Mouse (Mus musculus) liver, embryonic 13.5 days (tissue): ENCODE results near the gene Kif27. TPM values are rescaled to one million over a fixed set of nuclear protein-coding genes. Genes with fewer than 3 reads are reported as not detected.

ENCODE experiments used
- ATAC-seq: fragments of 200-750 bp; cut with Nextera tagmentation; 2 replicates; pipeline ENCODE4 v1.8.0; 2017; ENCODE audit warnings: low read depth, mild to moderate bottlenecking, moderate number of reproducible peaks, moderate library complexity
- DNase-seq: peaks from one replicate; pipeline ENCODE4 v3.0.0; 2022
- H3K27ac ChIP-seq: fragments of 300-500 bp; sonication (generic); 2 replicates; pipeline ENCODE4 v1.5.1; 2015; ENCODE audit warnings: moderate library complexity, mild to moderate bottlenecking, inconsistent platforms
- H3K27me3 ChIP-seq: fragments of 300-500 bp; sonication (generic); 2 replicates; pipeline ENCODE4 v1.6.1; 2015; ENCODE audit warnings: mild to moderate bottlenecking, inconsistent platforms
- H3K36me3 ChIP-seq: fragments of 300-500 bp; sonication (generic); 2 replicates; pipeline ENCODE4 v1.6.1; 2015; ENCODE audit warnings: mild to moderate bottlenecking, inconsistent platforms
- H3K4me1 ChIP-seq: fragments of 300-500 bp; sonication (generic); replicated peaks from 2 replicates; pipeline ENCODE4 v1.6.1; 2015; ENCODE audit warnings: inconsistent platforms
- H3K4me2 ChIP-seq: fragments of 300-500 bp; sonication (generic); 2 replicates; pipeline ENCODE4 v1.6.1; 2015; ENCODE audit warnings: inconsistent platforms, mild to moderate bottlenecking, moderate library complexity
- H3K4me3 ChIP-seq: fragments of 300-500 bp; sonication (generic); replicated peaks from 2 replicates; pipeline ENCODE4 v1.5.1; 2015; ENCODE audit warnings: mild to moderate bottlenecking, inconsistent platforms
- H3K9ac ChIP-seq: fragments of 300-500 bp; sonication (generic); 2 replicates; pipeline ENCODE4 v1.6.1; 2015; ENCODE audit warnings: mild to moderate bottlenecking, inconsistent platforms
- H3K9me3 ChIP-seq: fragments of 300-500 bp; sonication (generic); replicated peaks from 2 replicates; pipeline ENCODE4 v1.6.1; 2016; ENCODE audit warnings: inconsistent platforms
- WGBS: fragments of 180-500 bp; shearing (Covaris S2); methylation state at CpG from one replicate; pipeline ENCODE4 v1.1.7; 2015; ENCODE audit not compliant: insufficient replicate concordance; 5-methylcytosine and 5-hydroxymethylcytosine counted together
- polyA plus RNA-seq: library from polyadenylated mRNA; unstranded; fragments of >200 nt; fragmentation: Nextera tagmentation; extraction: Ambion mirVana; gene quantifications from 2 replicates; pipeline ENCODE4 v1.2.1, GENCODE M21; 2015

The Kif27 gene
- polyA plus RNA-seq, 1 experiment from 2014 or later = 0.12 TPM

DNA sequence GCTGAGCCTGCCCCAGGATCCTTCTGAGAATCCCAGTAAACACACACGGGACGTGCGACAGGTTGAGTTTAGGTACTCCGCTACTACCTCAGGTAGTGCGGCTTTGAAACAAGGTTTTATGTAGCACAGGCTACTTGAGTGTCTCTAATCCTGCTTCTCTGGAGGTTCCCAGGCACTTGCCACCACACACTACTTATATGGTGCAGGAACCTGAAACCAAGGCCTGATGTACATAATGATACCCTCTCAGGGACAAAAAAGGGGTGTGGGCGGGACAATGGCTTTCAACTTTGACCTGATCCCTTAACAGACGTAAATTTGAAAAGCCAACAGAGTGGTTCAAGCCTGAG is 357 bp upstream of the Kif27 start:
- Histone ChIP-seq H3K4me3 (peak overlapping the region; percentile 69), H3K9me3 (no peaks in the 10 kb centered on the region), H3K27ac (no peak overlapping the region; the same call in 1 of the 2 replicates), H3K4me1 (peaks cover 12% of the 10 kb centered on the region), H3K27me3 (peaks cover 20% of the 10 kb centered on the region), H3K9ac (peak overlapping the region; percentile 42; the same call in 1 of the 2 replicates), H3K36me3 (no peaks in the 10 kb centered on the region), H3K4me2 (peak overlapping the region; percentile 98)
- ATAC-seq = peak; percentile 61
- DNase-seq = no peak
- WGBS = 12% methylated on average over 7 of the region's 7 CpGs

DNA sequence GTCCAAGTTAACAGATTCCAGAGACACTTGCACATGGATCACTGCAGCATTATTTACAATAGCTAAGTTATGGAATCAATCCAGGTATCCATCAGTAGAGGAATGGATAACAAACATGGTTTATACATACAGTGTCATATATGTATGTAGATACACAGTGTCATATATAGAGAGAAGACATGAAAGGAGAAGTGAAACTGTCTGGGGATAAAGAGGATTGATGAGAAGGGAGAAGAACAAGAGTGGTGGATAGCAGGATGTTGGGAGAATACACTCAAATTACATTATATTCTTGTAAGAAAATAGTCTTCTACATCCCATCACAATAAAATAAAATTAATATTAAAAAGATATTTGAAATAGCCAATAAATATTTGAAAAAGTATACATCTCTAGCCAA is 5.9 kb downstream of the Kif27 start:
- H3K4me2 ChIP-seq = no peak overlapping the region
- H3K4me1 ChIP-seq = no peaks in the 10 kb centered on the region
- H3K36me3 ChIP-seq = no peaks in the 10 kb centered on the region
- no peak overlapping the region for H3K9ac ChIP-seq
- H3K4me3 ChIP-seq = no peak overlapping the region
- H3K27me3 ChIP-seq = peaks cover 14% of the 10 kb centered on the region
- ATAC-seq (no peak), DNase-seq (no peak)
- H3K9me3 ChIP-seq = no peaks in the 10 kb centered on the region
- no peak overlapping the region for H3K27ac ChIP-seq

DNA sequence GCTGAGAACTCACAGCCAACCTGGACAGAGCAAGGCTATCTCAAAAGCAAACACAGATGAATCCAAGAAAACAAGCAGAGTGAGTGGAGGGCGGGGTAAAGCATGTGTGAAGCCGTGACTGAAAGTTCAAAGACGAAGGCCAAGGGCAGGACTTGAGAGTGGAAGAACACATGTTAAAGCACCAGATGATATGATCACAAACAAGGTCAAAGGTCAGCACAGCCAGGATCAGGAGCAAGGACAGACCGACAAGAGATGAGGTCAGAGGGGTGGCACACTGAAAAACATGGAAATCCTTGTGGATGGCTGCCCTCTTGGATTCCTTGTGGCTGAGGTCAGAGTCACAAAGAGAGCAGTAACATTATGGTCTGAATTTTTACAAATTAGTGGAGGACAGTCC is 8.3 kb downstream of the Kif27 start:
- Histone ChIP-seq H3K4me2 (no peak overlapping the region), H3K27me3 (no peaks in the 10 kb centered on the region), H3K4me3 (no peak overlapping the region), H3K4me1 (no peaks in the 10 kb centered on the region), H3K9ac (no peak overlapping the region), H3K9me3 (no peaks in the 10 kb centered on the region), H3K27ac (no peak overlapping the region), H3K36me3 (no peaks in the 10 kb centered on the region)
- ATAC-seq (no peak), DNase-seq (no peak)
- WGBS = 49% methylated on average over 4 of the region's 4 CpGs

DNA sequence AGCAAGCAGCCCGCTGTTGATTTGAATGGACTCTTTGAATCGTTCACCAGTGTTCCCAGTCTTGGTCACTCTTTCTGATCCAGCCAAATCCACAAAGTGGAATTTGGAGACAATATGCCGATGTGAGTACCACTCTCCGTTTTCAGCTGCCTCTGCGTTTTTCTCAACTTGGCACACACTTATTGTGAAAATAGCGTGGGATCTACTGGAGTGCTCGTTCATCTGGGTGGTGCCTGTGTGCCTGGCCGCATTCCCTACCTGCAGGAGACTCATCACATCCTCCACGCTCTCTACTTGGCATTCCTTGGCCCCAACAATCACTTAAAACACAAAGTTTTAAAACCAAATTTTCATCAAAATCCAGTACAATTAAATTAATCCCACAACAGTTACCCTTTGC is 14.4 kb downstream of the Kif27 start:
- ATAC-seq = no peak
- DNase-seq = no peak
- Histone ChIP-seq H3K4me3 (no peak overlapping the region), H3K27ac (no peak overlapping the region), H3K4me1 (no peaks in the 10 kb centered on the region), H3K27me3 (no peaks in the 10 kb centered on the region), H3K9me3 (no peaks in the 10 kb centered on the region), H3K9ac (no peak overlapping the region), H3K36me3 (no peaks in the 10 kb centered on the region), H3K4me2 (no peak overlapping the region)
- WGBS = 70% methylated on average over 9 of the region's 9 CpGs

DNA sequence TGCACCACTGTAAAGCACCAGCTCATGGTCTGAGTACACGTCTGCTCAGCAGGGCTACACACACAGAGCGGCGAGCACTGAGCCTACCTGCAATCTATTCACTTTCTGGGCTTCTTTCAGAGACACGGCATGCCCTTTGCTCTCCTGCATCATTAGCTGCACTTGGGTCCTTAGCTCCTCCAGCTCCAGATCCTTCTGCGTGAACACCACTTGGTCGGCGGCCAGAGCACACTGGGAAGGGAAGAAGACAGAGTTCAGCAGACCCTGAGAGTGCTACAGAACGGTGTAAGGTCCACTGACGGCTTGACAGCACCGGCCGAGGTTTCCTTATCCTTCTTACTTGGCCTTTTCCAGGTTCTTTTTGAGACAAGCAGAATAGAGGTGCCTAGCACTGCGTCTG is 21.5 kb downstream of the Kif27 start:
- Histone ChIP-seq H3K36me3 (no peaks in the 10 kb centered on the region), H3K4me1 (no peaks in the 10 kb centered on the region), H3K9ac (no peak overlapping the region), H3K4me3 (no peak overlapping the region), H3K9me3 (no peaks in the 10 kb centered on the region), H3K4me2 (no peak overlapping the region), H3K27ac (no peak overlapping the region), H3K27me3 (no peaks in the 10 kb centered on the region)
- DNase-seq = no peak
- ATAC-seq = no peak
- 71% methylated on average over 12 of the region's 12 CpGs for WGBS

DNA sequence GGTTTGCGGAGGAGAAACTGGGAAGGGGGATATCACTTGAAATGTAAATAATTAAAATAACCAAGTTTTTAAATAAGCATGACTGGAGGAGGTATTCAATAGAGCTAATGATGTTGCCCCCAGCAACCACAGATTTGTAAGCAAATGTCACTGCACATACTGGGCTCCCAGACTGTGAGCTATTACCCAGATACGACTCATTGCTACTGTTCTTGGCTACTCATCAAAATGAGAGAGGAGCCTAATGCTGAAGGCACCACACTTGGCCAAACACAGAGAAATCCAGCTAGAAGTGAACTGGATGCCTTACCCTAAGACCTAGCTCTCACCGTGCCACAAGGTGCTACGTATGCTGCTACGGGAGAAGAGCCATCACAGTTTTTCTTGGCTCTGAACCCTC is 24.8 kb downstream of the Kif27 start:
- 81% methylated on average over 5 of the region's 5 CpGs for WGBS
- ATAC-seq (no peak), DNase-seq (no peak)
- H3K9me3 ChIP-seq = no peaks in the 10 kb centered on the region
- no peaks in the 10 kb centered on the region for H3K4me1 ChIP-seq
- no peak overlapping the region for H3K9ac ChIP-seq
- no peak overlapping the region for H3K4me2 ChIP-seq
- no peak overlapping the region for H3K27ac ChIP-seq
- no peak overlapping the region for H3K4me3 ChIP-seq
- no peaks in the 10 kb centered on the region for H3K36me3 ChIP-seq
- no peaks in the 10 kb centered on the region for H3K27me3 ChIP-seq

DNA sequence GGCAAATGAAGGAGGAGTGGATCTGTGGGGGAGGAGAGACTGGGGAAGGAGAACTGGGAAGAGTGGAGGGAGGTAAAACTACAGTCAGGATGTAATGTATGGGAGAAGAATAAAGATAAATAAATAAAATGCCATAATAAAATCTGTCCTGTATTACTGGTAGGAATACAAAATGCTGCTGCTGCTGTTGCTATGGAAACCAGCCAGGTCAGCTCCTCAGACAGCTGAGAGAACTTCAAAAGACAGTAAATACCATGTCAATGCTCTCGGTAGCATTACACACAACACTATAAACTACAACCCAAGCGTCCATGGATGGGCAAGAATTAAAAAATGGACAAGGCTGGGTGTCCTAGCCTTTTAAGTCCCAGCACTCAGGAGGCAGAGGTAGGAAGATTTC is 41.2 kb downstream of the Kif27 start:
- no peaks in the 10 kb centered on the region for H3K36me3 ChIP-seq
- H3K9me3 ChIP-seq = no peaks in the 10 kb centered on the region
- H3K27me3 ChIP-seq = no peaks in the 10 kb centered on the region
- H3K9ac ChIP-seq = no peak overlapping the region
- ATAC-seq (no peak), DNase-seq (no peak)
- WGBS = 58% methylated on average over 2 of the region's 2 CpGs
- H3K27ac ChIP-seq = no peak overlapping the region
- no peak overlapping the region for H3K4me3 ChIP-seq
- no peak overlapping the region for H3K4me2 ChIP-seq
- H3K4me1 ChIP-seq = peaks cover 13% of the 10 kb centered on the region

DNA sequence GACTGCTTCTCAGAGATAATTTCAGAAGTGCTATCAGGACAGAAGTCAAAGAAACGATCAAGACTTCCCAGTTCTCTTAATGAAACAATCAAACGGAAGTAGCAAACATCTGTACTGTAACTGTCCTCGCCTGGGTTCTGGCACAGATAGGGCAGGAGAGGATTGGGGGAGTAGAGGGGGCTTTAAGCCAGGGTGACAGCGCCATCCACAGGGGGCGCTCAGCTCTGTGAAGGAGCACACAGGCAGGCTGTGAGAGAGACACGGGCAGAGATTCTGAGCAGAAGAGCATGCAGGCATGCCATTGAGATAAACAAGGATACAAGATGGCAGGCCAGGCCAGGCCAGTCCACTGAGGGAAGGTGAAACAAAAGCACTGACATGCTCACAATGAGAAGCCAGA is 43.9 kb downstream of the Kif27 start:
- DNase-seq (peak; percentile 16), ATAC-seq (peak; percentile 61)
- Histone ChIP-seq H3K9me3 (no peaks in the 10 kb centered on the region), H3K27me3 (no peaks in the 10 kb centered on the region), H3K4me1 (peaks cover 13% of the 10 kb centered on the region), H3K27ac (no peak overlapping the region), H3K36me3 (no peaks in the 10 kb centered on the region), H3K9ac (no peak overlapping the region), H3K4me2 (no peak overlapping the region), H3K4me3 (no peak overlapping the region)
- 31% methylated on average over 6 of the region's 6 CpGs for WGBS

DNA sequence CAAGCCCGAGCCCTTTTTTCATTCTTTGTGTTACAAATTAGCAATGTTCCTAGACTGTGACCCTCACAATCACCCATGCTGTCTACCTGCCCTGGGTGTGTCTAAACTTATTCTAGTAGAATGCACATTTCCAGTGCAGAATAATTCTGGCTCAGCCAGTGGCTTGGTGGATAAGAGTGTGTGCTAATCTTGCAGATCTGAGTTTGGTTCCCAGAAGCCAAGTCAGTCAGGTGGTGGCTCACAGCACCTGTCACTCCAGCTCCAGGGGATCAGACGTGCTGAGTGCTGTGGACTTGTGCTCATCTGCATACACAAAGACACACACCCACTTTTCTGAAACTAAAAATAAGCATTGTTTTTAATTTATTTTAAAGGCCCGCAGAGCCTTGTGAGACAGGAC is 45.2 kb downstream of the Kif27 start:
- no peak overlapping the region for H3K4me3 ChIP-seq
- H3K36me3 ChIP-seq = no peaks in the 10 kb centered on the region
- no peak for DNase-seq
- 0 out of 2 replicates have a peak, but pooled peaks have one; percentile 39 for ATAC-seq
- WGBS = 50% methylated on average over 3 of the region's 3 CpGs
- no peaks in the 10 kb centered on the region for H3K27me3 ChIP-seq
- no peak overlapping the region for H3K4me2 ChIP-seq
- no peaks in the 10 kb centered on the region for H3K9me3 ChIP-seq
- H3K9ac ChIP-seq = no peak overlapping the region
- H3K27ac ChIP-seq = no peak overlapping the region
- peaks cover 13% of the 10 kb centered on the region for H3K4me1 ChIP-seq

DNA sequence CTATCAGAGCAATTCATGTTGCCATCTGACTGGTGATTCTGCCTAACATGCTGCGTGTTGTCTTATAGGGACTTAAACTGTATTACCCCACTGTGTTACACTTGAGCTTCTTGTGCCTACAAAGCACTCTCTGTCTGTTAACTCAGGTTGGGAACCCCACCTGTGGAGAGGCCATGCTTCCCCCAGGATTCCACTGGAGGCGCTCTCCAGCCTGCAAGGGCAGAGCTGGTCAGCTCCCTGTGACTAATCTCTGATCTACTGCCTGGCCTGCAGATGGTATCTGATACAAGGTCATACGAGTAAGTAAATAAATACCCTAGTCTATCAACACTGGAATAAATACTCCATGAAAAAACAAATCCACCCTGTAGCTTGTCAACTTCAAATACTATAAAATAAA is 47.6 kb downstream of the Kif27 start:
- 44% methylated on average over 3 of the region's 3 CpGs for WGBS
- H3K9ac ChIP-seq = no peak overlapping the region
- H3K4me1 ChIP-seq = peaks cover 13% of the 10 kb centered on the region
- no peak overlapping the region for H3K27ac ChIP-seq
- no peak overlapping the region for H3K4me3 ChIP-seq
- H3K27me3 ChIP-seq = no peaks in the 10 kb centered on the region
- ATAC-seq (no peak), DNase-seq (no peak)
- H3K9me3 ChIP-seq = no peaks in the 10 kb centered on the region
- H3K36me3 ChIP-seq = no peaks in the 10 kb centered on the region
- no peak overlapping the region for H3K4me2 ChIP-seq

DNA sequence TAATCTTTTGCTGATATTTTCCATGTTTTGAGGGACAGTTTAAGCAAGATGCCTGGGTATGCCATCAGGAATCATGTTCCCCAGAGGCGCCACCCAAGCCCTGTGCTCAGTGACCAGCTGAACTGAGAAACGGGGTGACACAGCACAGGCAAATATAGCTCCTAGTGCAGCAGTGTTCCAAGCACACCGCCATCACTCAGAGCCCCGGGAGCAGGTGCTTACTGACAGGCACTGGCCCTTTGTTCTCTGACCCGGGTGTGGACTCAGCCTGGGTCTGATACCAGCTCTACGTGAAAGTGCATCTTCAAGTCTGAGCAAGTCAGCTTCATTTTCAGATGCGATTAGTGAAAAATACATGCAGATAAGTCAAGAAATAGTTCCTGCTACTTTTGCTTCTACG is 49.4 kb downstream of the Kif27 start:
- Histone ChIP-seq H3K27ac (no peak overlapping the region), H3K4me3 (no peak overlapping the region), H3K4me2 (no peak overlapping the region), H3K9me3 (no peaks in the 10 kb centered on the region), H3K9ac (no peak overlapping the region), H3K27me3 (no peaks in the 10 kb centered on the region), H3K36me3 (no peaks in the 10 kb centered on the region), H3K4me1 (peaks cover 13% of the 10 kb centered on the region)
- ATAC-seq (no peak), DNase-seq (no peak)
- 62% methylated on average over 8 of the region's 8 CpGs for WGBS

DNA sequence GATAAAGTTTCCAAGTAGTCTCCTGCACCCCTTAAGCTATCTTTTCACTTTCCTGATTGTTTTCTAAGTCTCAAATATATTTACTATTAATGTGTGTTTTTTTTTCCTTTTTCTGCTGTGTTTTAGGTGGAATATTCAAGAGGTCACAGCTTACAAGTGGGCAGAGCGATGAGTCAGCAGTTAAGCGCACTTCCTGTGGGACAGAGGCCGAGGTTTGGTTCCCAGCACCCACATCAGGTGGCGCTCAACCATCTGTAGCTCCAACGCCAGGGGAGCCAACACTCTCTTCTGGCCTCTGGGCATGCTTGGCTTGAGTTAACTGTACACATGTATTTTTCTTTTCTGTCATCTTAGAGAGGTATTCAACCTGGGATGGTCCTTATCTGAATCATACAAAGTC is 51.5 kb downstream of the Kif27 start:
- no peaks in the 10 kb centered on the region for H3K9me3 ChIP-seq
- H3K36me3 ChIP-seq = no peaks in the 10 kb centered on the region
- H3K27ac ChIP-seq = no peak overlapping the region
- WGBS = 78% methylated on average over 5 of the region's 5 CpGs
- no peaks in the 10 kb centered on the region for H3K4me1 ChIP-seq
- no peaks in the 10 kb centered on the region for H3K27me3 ChIP-seq
- ATAC-seq (no peak), DNase-seq (no peak)
- no peak overlapping the region for H3K9ac ChIP-seq
- H3K4me3 ChIP-seq = no peak overlapping the region
- H3K4me2 ChIP-seq = no peak overlapping the region

DNA sequence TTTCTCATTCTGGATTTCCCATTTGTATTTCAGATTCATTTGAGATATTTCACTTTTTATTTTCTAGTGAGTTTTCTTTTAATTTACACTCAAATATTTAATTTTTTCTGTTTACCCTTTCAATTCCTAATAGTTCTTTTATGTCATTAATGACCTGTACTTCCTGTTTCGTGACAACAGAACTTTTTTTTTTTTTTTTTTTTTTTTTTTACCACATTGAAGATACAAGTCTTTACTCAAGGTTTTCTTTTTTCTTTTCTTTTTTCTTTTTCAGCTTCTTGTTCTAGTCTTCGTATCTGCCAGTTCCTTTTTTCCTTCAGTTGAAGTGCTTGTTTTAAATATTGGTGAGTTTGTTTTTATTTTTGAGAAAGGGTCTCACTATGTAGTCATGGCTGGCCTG is 53.7 kb downstream of the Kif27 start:
- 55% methylated on average over 2 of the region's 2 CpGs for WGBS
- Histone ChIP-seq H3K4me1 (no peaks in the 10 kb centered on the region), H3K4me2 (no peak overlapping the region), H3K27me3 (no peaks in the 10 kb centered on the region), H3K4me3 (no peak overlapping the region), H3K36me3 (no peaks in the 10 kb centered on the region), H3K27ac (no peak overlapping the region), H3K9me3 (no peaks in the 10 kb centered on the region), H3K9ac (no peak overlapping the region)
- DNase-seq (no peak), ATAC-seq (no peak)
